Mouse (Mus musculus): ENCODE results near the gene Olfr555.

DNA sequence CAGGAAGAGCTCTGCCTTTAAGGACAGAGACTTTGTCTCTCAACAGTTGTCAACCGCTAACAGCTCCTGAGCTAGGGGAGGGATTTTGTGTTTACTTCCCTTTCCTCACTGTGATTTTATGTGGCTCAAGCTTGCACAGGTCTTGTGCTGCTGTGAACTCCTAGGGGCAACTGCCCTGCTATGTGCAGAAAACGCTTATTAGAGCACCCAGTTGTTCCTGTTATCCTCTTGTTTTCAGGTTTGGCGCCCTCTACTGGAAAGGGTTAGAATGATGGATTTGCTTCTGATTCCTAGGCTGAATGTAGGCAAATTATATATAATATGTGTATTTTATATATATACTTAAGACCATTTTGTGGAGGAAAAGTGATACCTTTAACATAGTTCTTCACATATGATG is 22.0 kb upstream of the Olfr555 start:
- no peak for TF ChIP-seq POLR2A (IDR thresholded peaks at IDR 0.05; ENCODE audit: borderline replicate concordance, extremely low read depth, low read depth, low read length)
- TF ChIP-seq CTCF (IDR thresholded peaks at IDR 0.05; ENCODE audit: insufficient read depth, low read length) = 0 out of 2 replicates have a peak, but pooled peaks have one; percentile 11
